In genomic region chr3:69481835-69482234, GRCm38 (mm10) we compare ENCODE assay signal across 9 mouse cellular contexts.
DNase-seq lines count a peak whose midpoint lies in the region; ATAC-seq and TF ChIP-seq lines count a peak whose summit lies in the region.
"Had no signal": no experiment of that assay in that cellular context is flagged by ENCODE, and none has a peak within 500 bp of the region (broad histone marks: within the 10 kb centered on the region; RNA-seq: fewer than 3 reads in every experiment).

No protein-coding gene starts in this region.

- ATAC-seq in kidney, embryonic 15.5 days (replicated peaks; ENCODE audit: low FRiP score): 0 out of 2 replicates have a peak, but pooled peaks have one; percentile 52
- ATAC-seq in limb, embryonic 14.5 days (ENCODE audit: low FRiP score, low read depth): peak; percentile 80
- peak; percentile 58; the same call in 1 of the 2 replicates for ATAC-seq in neural tube, embryonic 11.5 days (ENCODE audit: insufficient read depth, low FRiP score, low TSS enrichment)

- no peak overlapping the region for H3K27ac ChIP-seq in kidney, embryonic 15.5 days
- no peak overlapping the region for H3K27ac ChIP-seq in limb, embryonic 14.5 days (replicated peaks; ENCODE audit: low read depth, low read length)
- no peak overlapping the region for H3K27ac ChIP-seq in neural tube, embryonic 11.5 days (ENCODE audit: low read depth, low read length)

- peak; percentile 58 for DNase-seq in A20 (ENCODE audit: low read depth, low spot score)
- peak; percentile 66 for DNase-seq in R1 (ENCODE audit: low read depth, low spot score)
- DNase-seq in cerebellum, postnatal 36 days: peak; percentile 70 to 88
- DNase-seq in gastrocnemius, postnatal 10 days: peak; percentile 63
- DNase-seq in limb, embryonic 14.5 days (ENCODE audit: low spot score): peak; percentile 71
- peak; percentile 67 for DNase-seq in neural tube, embryonic 11.5 days (ENCODE audit: low spot score)
- peak; percentile 73 for DNase-seq in thymus, postnatal 0 days (ENCODE audit: low spot score)

- no peaks in the 10 kb centered on the region for H3K9me3 ChIP-seq in kidney, embryonic 15.5 days (replicated peaks)
- H3K9me3 ChIP-seq in limb, embryonic 14.5 days (ENCODE audit: control insufficient read depth, low read length): no peaks in the 10 kb centered on the region
- no peaks in the 10 kb centered on the region for H3K9me3 ChIP-seq in neural tube, embryonic 11.5 days (ENCODE audit: control insufficient read depth, low read length)

- no peak overlapping the region for H3K4me2 ChIP-seq in kidney, embryonic 15.5 days
- no peak overlapping the region for H3K4me2 ChIP-seq in limb, embryonic 14.5 days (replicated peaks; ENCODE audit: low read depth, low read length, severe bottlenecking)
- no peak overlapping the region for H3K4me2 ChIP-seq in neural tube, embryonic 11.5 days (ENCODE audit: low read depth)

- H3K27me3 ChIP-seq in kidney, embryonic 15.5 days: no peaks in the 10 kb centered on the region
- H3K27me3 ChIP-seq in limb, embryonic 14.5 days (ENCODE audit: control insufficient read depth, insufficient read depth, low read length): no peaks in the 10 kb centered on the region
- H3K27me3 ChIP-seq in neural tube, embryonic 11.5 days (ENCODE audit: control insufficient read depth, insufficient read depth, low read length): no peaks in the 10 kb centered on the region

- H3K4me3 ChIP-seq in kidney, embryonic 15.5 days (replicated peaks): no peak overlapping the region
- no peak overlapping the region for H3K4me3 ChIP-seq in limb, embryonic 14.5 days (replicated peaks; ENCODE audit: low read length)
- H3K4me3 ChIP-seq in neural tube, embryonic 11.5 days (ENCODE audit: low read depth, low read length): no peak overlapping the region
- H3K4me3 ChIP-seq: erythroblast, embryonic 14.5 days had no signal

- H3K36me3 ChIP-seq in kidney, embryonic 15.5 days: no peaks in the 10 kb centered on the region
- no peaks in the 10 kb centered on the region for H3K36me3 ChIP-seq in limb, embryonic 14.5 days (ENCODE audit: control insufficient read depth, insufficient read depth, low read length)
- no peaks in the 10 kb centered on the region for H3K36me3 ChIP-seq in neural tube, embryonic 11.5 days (ENCODE audit: control insufficient read depth, insufficient read depth, low read length)

- 36% methylated on average over 4 of the region's 4 CpGs for WGBS in kidney, embryonic 15.5 days
- WGBS in limb, embryonic 14.5 days: 33% methylated on average over 4 of the region's 4 CpGs
- WGBS in neural tube, embryonic 11.5 days: 37% methylated on average over 4 of the region's 4 CpGs

- H3K4me1 ChIP-seq in kidney, embryonic 15.5 days: 0 out of 2 replicates have a peak, but pooled peaks cover 4% of the 10 kb centered on the region
- H3K4me1 ChIP-seq in limb, embryonic 14.5 days (ENCODE audit: control insufficient read depth, insufficient read depth, low read length): peaks cover 7% of the 10 kb centered on the region
- 0 out of 2 replicates have a peak, but pooled peaks cover 5% of the 10 kb centered on the region for H3K4me1 ChIP-seq in neural tube, embryonic 11.5 days (ENCODE audit: control insufficient read depth, insufficient read depth, low read length)

- no peak overlapping the region for H3K9ac ChIP-seq in kidney, embryonic 15.5 days
- H3K9ac ChIP-seq in limb, embryonic 14.5 days (ENCODE audit: low read depth, low read length, severe bottlenecking): no peak overlapping the region
- no peak overlapping the region for H3K9ac ChIP-seq in neural tube, embryonic 11.5 days (ENCODE audit: low read length)

- TF ChIP-seq POLR2A in limb, embryonic 14.5 days (IDR thresholded peaks at IDR 0.05; ENCODE audit: borderline replicate concordance, extremely low read depth, insufficient read depth, insufficient read length): no peak
